Mouse (Mus musculus): ENCODE results near the gene Col4a2.

- TF ChIP-seq CTCF (IDR thresholded peaks at IDR 0.05; ENCODE audit: control insufficient read depth, insufficient read depth, insufficient replicate concordance, low read depth, low read length) (no peak), POLR2A (IDR thresholded peaks at IDR 0.05; ENCODE audit: control insufficient read depth, low read depth, low read length) (no peak)
Measured at GRCm38 (mm10) chr8:11385272-11385905, 72.8 kb downstream of the Col4a2 start.
